Mouse (Mus musculus) liver, adult 2 months (tissue): ENCODE measurements at regions not wholly inside any gene's neighbourhood (a gene's known extent, or its start where the extent isn't known, plus 50 kb on each side); places are given as distances from the start of the nearest gene placed in this dataset.

Source experiments
- DNase-seq: peaks from one replicate; pipeline ENCODE4 v3.0.0-alpha.2; 2011; ENCODE audit warnings: low read depth, low spot score; ENCODE audit errors: extremely low read depth
- H3K27ac ChIP-seq: fragments of 200-500 bp; replicated peaks from 2 replicates; pipeline ENCODE4 v1.5.1; 2012; ENCODE audit warnings: low read depth, mild to moderate bottlenecking, control low read depth, inconsistent platforms, low read length; ENCODE audit not compliant: insufficient read depth
- H3K27me3 ChIP-seq: fragments of 200-500 bp; 2 replicates; pipeline ENCODE4 v1.6.1; 2012; ENCODE audit warnings: mild to moderate bottlenecking, moderate library complexity, low read length, inconsistent platforms; ENCODE audit not compliant: control insufficient read depth, insufficient read depth
- H3K36me3 ChIP-seq: fragments of 200-500 bp; 2 replicates; pipeline ENCODE4 v1.6.1; 2012; ENCODE audit warnings: low read length, inconsistent platforms; ENCODE audit not compliant: control insufficient read depth, insufficient read depth
- H3K4me1 ChIP-seq: fragments of 200-500 bp; 2 replicates; pipeline ENCODE4 v1.6.1; 2011; ENCODE audit warnings: low read length; ENCODE audit not compliant: control insufficient read depth, insufficient read depth
- H3K4me3 ChIP-seq: fragments of 200-500 bp; 2 replicates; pipeline ENCODE4 v1.5.1; 2011; ENCODE audit warnings: low read depth, mild to moderate bottlenecking, control low read depth, low read length, moderate library complexity; ENCODE audit not compliant: insufficient read depth
- H3K79me2 ChIP-seq: fragments of 200-500 bp; 2 replicates; pipeline ENCODE4 v1.6.1; 2012; ENCODE audit warnings: inconsistent platforms, mild to moderate bottlenecking, low read length, moderate library complexity; ENCODE audit not compliant: control insufficient read depth, insufficient read depth
- H3K9ac ChIP-seq: fragments of 200-500 bp; 2 replicates; pipeline ENCODE4 v1.6.1; 2012; ENCODE audit warnings: low read depth, mild to moderate bottlenecking, control low read depth, inconsistent platforms, low read length
- CTCF ChIP-seq: fragments of 200-500 bp; IDR thresholded peaks from 2 replicates; pipeline ENCODE4 v1.5.1; 2011; ENCODE audit warnings: low read depth, low read length, control low read depth
- POLR2A ChIP-seq: fragments of 200-500 bp; IDR thresholded peaks from 2 replicates; pipeline ENCODE4 v1.6.1; 2011; ENCODE audit warnings: low read length, control low read depth; ENCODE audit not compliant: insufficient read depth; ENCODE audit errors: extremely low read depth
- WGBS: fragments of 180-500 bp; shearing (Covaris S2); methylation state at CpG from one replicate; pipeline ENCODE4 v1.1.7; 2018; 5-methylcytosine and 5-hydroxymethylcytosine counted together

GRCm38 (mm10) chr4:32139586-32139985 is 99.0 kb upstream of the Bach2 start:
- H3K4me3 ChIP-seq = no peak overlapping the region
- no peak overlapping the region for H3K9ac ChIP-seq
- H3K27me3 ChIP-seq = no peaks in the 10 kb centered on the region
- no peaks in the 10 kb centered on the region for H3K79me2 ChIP-seq
- no peak overlapping the region for H3K27ac ChIP-seq
- 85% methylated on average over 6 of the region's 6 CpGs for WGBS
- H3K36me3 ChIP-seq = no peaks in the 10 kb centered on the region
- TF ChIP-seq CTCF = no peak
- TF ChIP-seq POLR2A = no peak
- H3K4me1 ChIP-seq = no peaks in the 10 kb centered on the region
- DNase-seq = no peak

DNA sequence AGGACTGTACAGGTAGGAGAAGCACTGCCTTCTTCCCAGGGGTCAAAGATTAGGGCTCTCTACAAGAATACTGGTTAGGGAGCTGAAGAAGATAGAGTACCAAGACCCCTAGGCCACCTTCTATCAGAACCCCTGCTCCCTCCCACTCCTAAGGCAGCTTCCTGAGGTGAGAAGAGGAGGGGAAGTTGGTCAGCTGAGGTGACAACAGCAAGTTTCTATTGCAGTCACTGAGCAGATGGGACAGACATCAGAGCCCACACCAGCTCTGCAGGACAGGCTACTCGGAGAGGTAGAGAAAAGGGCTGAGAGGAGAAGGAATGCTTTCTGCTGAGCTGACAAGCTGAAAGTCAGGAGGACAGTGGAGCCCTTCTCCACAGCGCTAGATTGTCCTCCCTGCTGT is 98.5 kb upstream of the Bach2 start:
- WGBS = 84% methylated on average over 2 of the region's 2 CpGs
- Histone ChIP-seq H3K79me2 (no peaks in the 10 kb centered on the region), H3K4me1 (no peaks in the 10 kb centered on the region), H3K27ac (no peak overlapping the region), H3K36me3 (no peaks in the 10 kb centered on the region), H3K4me3 (no peak overlapping the region), H3K27me3 (no peaks in the 10 kb centered on the region), H3K9ac (no peak overlapping the region)
- no peak for TF ChIP-seq CTCF
- TF ChIP-seq POLR2A = no peak
- no peak for DNase-seq

DNA sequence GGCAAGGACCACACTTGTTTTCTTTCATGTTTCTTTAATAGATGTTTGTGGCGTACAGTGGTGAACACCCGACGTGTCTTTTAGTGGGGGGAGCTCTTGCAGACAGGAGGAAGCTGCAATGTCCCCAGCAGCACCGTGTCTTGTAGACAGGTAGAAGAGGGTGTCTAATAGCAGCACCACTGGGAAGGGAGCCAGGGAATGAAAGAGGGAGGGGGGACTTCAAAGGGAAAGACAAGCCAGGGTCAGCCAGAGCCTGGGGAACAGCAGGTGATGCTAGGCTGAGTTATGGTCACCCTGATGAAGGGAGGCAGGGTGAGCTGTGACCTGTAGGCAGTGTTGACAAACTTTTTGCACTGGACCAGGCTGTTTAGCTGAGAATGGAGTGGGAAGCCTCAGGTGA is 96.4 kb upstream of the Bach2 start:
- Histone ChIP-seq H3K9ac (no peak overlapping the region), H3K79me2 (no peaks in the 10 kb centered on the region), H3K4me3 (no peak overlapping the region), H3K36me3 (no peaks in the 10 kb centered on the region), H3K27me3 (no peaks in the 10 kb centered on the region), H3K4me1 (no peaks in the 10 kb centered on the region), H3K27ac (no peak overlapping the region)
- no peak for DNase-seq
- 83% methylated on average over 4 of the region's 4 CpGs for WGBS
- TF ChIP-seq CTCF = no peak
- TF ChIP-seq POLR2A = no peak

DNA sequence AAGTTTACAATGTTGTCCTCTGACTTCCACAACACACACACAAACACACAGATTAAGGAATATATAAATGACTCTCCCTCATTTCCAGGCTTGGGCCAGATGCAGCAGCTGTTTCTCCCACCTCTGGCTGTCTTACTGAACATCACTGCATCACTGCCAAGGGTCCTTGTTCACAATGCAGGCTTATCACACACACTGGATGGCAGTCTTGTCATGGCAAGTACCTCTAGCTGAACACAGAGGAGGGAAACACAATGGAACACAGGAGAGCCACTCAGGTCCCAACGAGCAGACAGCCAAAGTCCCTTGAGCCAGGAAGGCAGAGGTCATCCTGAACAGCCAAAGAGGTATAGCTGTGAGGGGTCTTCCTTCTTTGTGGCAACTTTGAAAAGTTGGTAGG is 91.5 kb upstream of the Bach2 start:
- no peak for DNase-seq
- TF ChIP-seq CTCF (no peak), POLR2A (no peak)
- H3K36me3 ChIP-seq = no peaks in the 10 kb centered on the region
- no peak overlapping the region for H3K27ac ChIP-seq
- WGBS = 30% methylated on average over 1 of the region's 1 CpGs
- H3K9ac ChIP-seq = no peak overlapping the region
- H3K27me3 ChIP-seq = no peaks in the 10 kb centered on the region
- H3K4me3 ChIP-seq = no peak overlapping the region
- H3K4me1 ChIP-seq = no peaks in the 10 kb centered on the region
- no peaks in the 10 kb centered on the region for H3K79me2 ChIP-seq

GRCm38 (mm10) chr4:32148597-32148996 is 90.0 kb upstream of the Bach2 start:
- H3K27me3 ChIP-seq = no peaks in the 10 kb centered on the region

GRCm38 (mm10) chr4:32149171-32149570 is 89.4 kb upstream of the Bach2 start:
- Histone ChIP-seq H3K4me1 (no peaks in the 10 kb centered on the region), H3K27me3 (no peaks in the 10 kb centered on the region), H3K79me2 (no peaks in the 10 kb centered on the region), H3K36me3 (no peaks in the 10 kb centered on the region), H3K4me3 (no peak overlapping the region), H3K9ac (no peak overlapping the region), H3K27ac (no peak overlapping the region)
- WGBS = 89% methylated on average over 7 of the region's 7 CpGs
- TF ChIP-seq CTCF (no peak), POLR2A (no peak)
- peak; percentile 2 for DNase-seq

More at GRCm38 (mm10) chr4:32148597-32148996, 90.0 kb upstream of the Bach2 start:
- no peaks in the 10 kb centered on the region for H3K79me2 ChIP-seq
- no peaks in the 10 kb centered on the region for H3K36me3 ChIP-seq
- DNase-seq = no peak
- H3K4me3 ChIP-seq = no peak overlapping the region
- no peak overlapping the region for H3K27ac ChIP-seq
- H3K4me1 ChIP-seq = no peaks in the 10 kb centered on the region
- 95% methylated on average over 2 of the region's 2 CpGs for WGBS
- H3K9ac ChIP-seq = no peak overlapping the region
- no peak for TF ChIP-seq CTCF
- no peak for TF ChIP-seq POLR2A
